Mouse (Mus musculus) liver, embryonic 12.5 days (tissue): ENCODE measurements around the gene Cpn1. TPM values are rescaled to one million over a fixed set of nuclear protein-coding genes. Genes with fewer than 3 reads are reported as not detected.
"Not testable (repeated sequence)": the region's sequence is repeated elsewhere in the genome, so short reads cannot be mapped to it uniquely, and the experiment has no call there.

ENCODE experiments used
- ATAC-seq: fragments of 200-750 bp; cut with Nextera tagmentation; 2 replicates; pipeline ENCODE4 v1.8.0; 2017; ENCODE audit warnings: moderate number of reproducible peaks, mild to moderate bottlenecking, moderate library complexity
- H3K27ac ChIP-seq: fragments of 300-500 bp; sonication (generic); 2 replicates; pipeline ENCODE4 v1.5.1; 2016; ENCODE audit warnings: mild to moderate bottlenecking
- H3K27me3 ChIP-seq: fragments of 300-500 bp; sonication (generic); replicated peaks from 2 replicates; pipeline ENCODE4 v1.6.1; 2016; ENCODE audit warnings: mild to moderate bottlenecking, moderate library complexity
- H3K36me3 ChIP-seq: fragments of 300-500 bp; sonication (generic); 2 replicates; pipeline ENCODE4 v1.6.1; 2016; ENCODE audit warnings: mild to moderate bottlenecking, moderate library complexity
- H3K4me1 ChIP-seq: fragments of 300-500 bp; sonication (generic); 2 replicates; pipeline ENCODE4 v1.6.1; 2016
- H3K4me2 ChIP-seq: fragments of 300-500 bp; sonication (generic); 2 replicates; pipeline ENCODE4 v1.6.1; 2016; ENCODE audit warnings: mild to moderate bottlenecking, moderate library complexity
- H3K4me3 ChIP-seq: fragments of 300-500 bp; sonication (generic); 2 replicates; pipeline ENCODE4 v1.5.1; 2016; ENCODE audit warnings: mild to moderate bottlenecking, moderate library complexity
- H3K9ac ChIP-seq: fragments of 300-500 bp; sonication (generic); 2 replicates; pipeline ENCODE4 v1.6.1; 2016; ENCODE audit warnings: mild to moderate bottlenecking, moderate library complexity
- H3K9me3 ChIP-seq: fragments of 300-500 bp; sonication (generic); replicated peaks from 2 replicates; pipeline ENCODE4 v1.6.1; 2016; ENCODE audit warnings: mild to moderate bottlenecking, moderate library complexity
- WGBS: fragments of 180-500 bp; shearing (Covaris S2); methylation state at CpG from one replicate; pipeline ENCODE4 v1.1.7; 2016; ENCODE audit not compliant: insufficient replicate concordance; 5-methylcytosine and 5-hydroxymethylcytosine counted together
- polyA plus RNA-seq: library from polyadenylated mRNA; unstranded; fragments of >200 nt; fragmentation: Nextera tagmentation; extraction: Ambion mirVana; gene quantifications from 2 replicates; pipeline ENCODE4 v1.2.1, GENCODE M21; 2016

Gene Cpn1
- polyA plus RNA-seq, 1 experiment from 2014 or later, result 45.8 TPM

GRCm38 (mm10) chr19:43959162-43959561 lies 27.2 kb downstream of the Cpn1 start:
- Histone ChIP-seq H3K4me3 (no peak overlapping the region), H3K4me2 (no peak overlapping the region), H3K27ac (no peak overlapping the region), H3K9ac (no peak overlapping the region), H3K27me3 (0 out of 2 replicates have a peak, but pooled peaks cover 9% of the 10 kb centered on the region), H3K4me1 (no peaks in the 10 kb centered on the region), H3K9me3 (0 out of 2 replicates have a peak, but pooled peaks cover 2% of the 10 kb centered on the region), H3K36me3 (peaks cover 5% of the 10 kb centered on the region; the same call in 1 of the 2 replicates)
- WGBS, result 14% methylated on average over 2 of the region's 2 CpGs
- no peak for ATAC-seq

- Histone ChIP-seq H3K4me1 (no peaks in the 10 kb centered on the region), H3K27ac (no peak overlapping the region), H3K4me2 (no peak overlapping the region), H3K4me3 (no peak overlapping the region), H3K27me3 (0 out of 2 replicates have a peak, but pooled peaks cover 6% of the 10 kb centered on the region), H3K9me3 (0 out of 2 replicates have a peak, but pooled peaks cover 2% of the 10 kb centered on the region), H3K9ac (no peak overlapping the region), H3K36me3 (peaks cover 5% of the 10 kb centered on the region; the same call in 1 of the 2 replicates)
- WGBS, result 63% methylated on average over 4 of the region's 4 CpGs
- ATAC-seq, result no peak
These were observed 28.5 kb downstream of the Cpn1 start for GRCm38 (mm10) chr19:43957881-43958280.

GRCm38 (mm10) chr19:43957402-43957801 lies 29.0 kb downstream of the Cpn1 start:
- Histone ChIP-seq H3K4me1 (no peaks in the 10 kb centered on the region), H3K36me3 (peaks cover under 1% of the 10 kb centered on the region; the same call in 1 of the 2 replicates), H3K9ac (no peak overlapping the region), H3K4me2 (no peak overlapping the region), H3K4me3 (no peak overlapping the region), H3K9me3 (0 out of 2 replicates have a peak, but pooled peaks cover 2% of the 10 kb centered on the region), H3K27me3 (0 out of 2 replicates have a peak, but pooled peaks cover 6% of the 10 kb centered on the region), H3K27ac (no peak overlapping the region)
- no peak for ATAC-seq
- 25% methylated on average over 4 of the region's 4 CpGs for WGBS

- WGBS, result 50% methylated on average over 5 of the region's 5 CpGs
- ATAC-seq, result no peak
- Histone ChIP-seq H3K4me2 (no peak overlapping the region), H3K27ac (no peak overlapping the region), H3K4me1 (no peaks in the 10 kb centered on the region), H3K9ac (no peak overlapping the region), H3K4me3 (no peak overlapping the region), H3K27me3 (0 out of 2 replicates have a peak, but pooled peaks cover 6% of the 10 kb centered on the region), H3K9me3 (no peaks in the 10 kb centered on the region), H3K36me3 (no peaks in the 10 kb centered on the region)
These were observed 31.1 kb downstream of the Cpn1 start for GRCm38 (mm10) chr19:43955266-43955665.

- 40% methylated on average over 4 of the region's 4 CpGs for WGBS
- no peak overlapping the region for H3K4me2 ChIP-seq
- H3K9ac ChIP-seq, result no peak overlapping the region
- H3K4me1 ChIP-seq, result no peaks in the 10 kb centered on the region
- H3K9me3 ChIP-seq, result no peaks in the 10 kb centered on the region
- no peak overlapping the region for H3K4me3 ChIP-seq
- no peak overlapping the region for H3K27ac ChIP-seq
- no peaks in the 10 kb centered on the region for H3K36me3 ChIP-seq
- ATAC-seq, result no peak
- 0 out of 2 replicates have a peak, but pooled peaks cover 6% of the 10 kb centered on the region for H3K27me3 ChIP-seq
These were observed 31.5 kb downstream of the Cpn1 start for GRCm38 (mm10) chr19:43954864-43955263.

GRCm38 (mm10) chr19:43952936-43953335 lies 33.4 kb downstream of the Cpn1 start:
- ATAC-seq, H3K36me3 ChIP-seq, H3K4me1 ChIP-seq, H3K27ac ChIP-seq, H3K4me3 ChIP-seq, H3K9me3 ChIP-seq, H3K9ac ChIP-seq, H3K27me3 ChIP-seq, H3K4me2 ChIP-seq: not testable (repeated sequence)
- WGBS, result 71% methylated on average over 8 of the region's 8 CpGs

GRCm38 (mm10) chr19:43949111-43949810 lies 37.1 kb downstream of the Cpn1 start:
- Histone ChIP-seq H3K4me2 (no peak overlapping the region), H3K27ac (no peak overlapping the region), H3K36me3 (no peaks in the 10 kb centered on the region), H3K4me1 (peaks cover 7% of the 10 kb centered on the region), H3K9ac (no peak overlapping the region), H3K27me3 (no peaks in the 10 kb centered on the region), H3K9me3 (no peaks in the 10 kb centered on the region), H3K4me3 (no peak overlapping the region)
- ATAC-seq, result no peak
- WGBS, result 15% methylated on average over 12 of the region's 12 CpGs

GRCm38 (mm10) chr19:43944566-43944965 lies 41.8 kb downstream of the Cpn1 start:
- 64% methylated on average over 8 of the region's 8 CpGs for WGBS
- no peak for ATAC-seq

GRCm38 (mm10) chr19:43943076-43943475 lies 43.3 kb downstream of the Cpn1 start:
- peaks cover 23% of the 10 kb centered on the region for H3K4me1 ChIP-seq
- no peak overlapping the region for H3K4me2 ChIP-seq
- ATAC-seq, result no peak
- H3K27me3 ChIP-seq, result peaks cover 12% of the 10 kb centered on the region; the same call in 1 of the 2 replicates
- no peak overlapping the region for H3K27ac ChIP-seq
- no peak overlapping the region for H3K4me3 ChIP-seq
- 66% methylated on average over 16 of the region's 16 CpGs for WGBS
- no peaks in the 10 kb centered on the region for H3K9me3 ChIP-seq
- H3K9ac ChIP-seq, result no peak overlapping the region
- no peaks in the 10 kb centered on the region for H3K36me3 ChIP-seq

More at GRCm38 (mm10) chr19:43944566-43944965, 41.8 kb downstream of the Cpn1 start:
- Histone ChIP-seq H3K4me3 (no peak overlapping the region), H3K9me3 (no peaks in the 10 kb centered on the region), H3K36me3 (no peaks in the 10 kb centered on the region), H3K4me1 (peaks cover 14% of the 10 kb centered on the region), H3K4me2 (no peak overlapping the region), H3K9ac (no peak overlapping the region), H3K27ac (no peak overlapping the region), H3K27me3 (peaks cover 9% of the 10 kb centered on the region; the same call in 1 of the 2 replicates)

GRCm38 (mm10) chr19:43939769-43940689 lies 46.3 kb downstream of the Cpn1 start, which contains the start of gene Dnmbp:
Gene Dnmbp, minus strand, starts transcription at chr19:43940191.
- peak within 1 kb of the TSS; percentile 94 for H3K4me2 ChIP-seq
- peak within 1 kb of the TSS; percentile 78 for H3K9ac ChIP-seq
- peaks cover 37% of the 10 kb centered on the region for H3K4me1 ChIP-seq
- H3K27ac ChIP-seq, result peak within 1 kb of the TSS; percentile 54; the same call in 1 of the 2 replicates
- 5% methylated on average over 76 of the region's 94 CpGs for WGBS
- peak; percentile 88 for ATAC-seq
- H3K9me3 ChIP-seq, result no peaks in the 10 kb centered on the region
- peak within 1 kb of the TSS; percentile 71 for H3K4me3 ChIP-seq
- H3K27me3 ChIP-seq, result peaks cover 12% of the 10 kb centered on the region; the same call in 1 of the 2 replicates
- no peaks in the 10 kb centered on the region for H3K36me3 ChIP-seq

- no peaks in the 10 kb centered on the region for H3K36me3 ChIP-seq
- 0 out of 2 replicates have a peak overlapping the region, but pooled peaks have one; percentile 54 for H3K27ac ChIP-seq
- H3K4me3 ChIP-seq, result peak overlapping the region; percentile 71
- H3K4me2 ChIP-seq, result peak overlapping the region; percentile 94
- peaks cover 37% of the 10 kb centered on the region for H3K4me1 ChIP-seq
- WGBS, result 31% methylated on average over 16 of the region's 16 CpGs
- no peak for ATAC-seq
- peak overlapping the region; percentile 78 for H3K9ac ChIP-seq
- H3K9me3 ChIP-seq, result no peaks in the 10 kb centered on the region
- peaks cover 12% of the 10 kb centered on the region; the same call in 1 of the 2 replicates for H3K27me3 ChIP-seq
These were observed 47.1 kb downstream of the Cpn1 start for GRCm38 (mm10) chr19:43939171-43939768.
